Mouse (Mus musculus) pancreas, adult 10 weeks (tissue): ENCODE measurements around the gene Mapt. TPM values are rescaled to one million over a fixed set of nuclear protein-coding genes. Genes with fewer than 3 reads are reported as not detected.

Experiments used
- polyA plus RNA-seq: library from polyadenylated mRNA; stranded (reverse); fragments of 350-450 nt; fragmentation: Illumina TruSeq; extraction: RNeasy Lipid Tissue Mini Kit (QIAGEN cat#74804); gene quantifications from one replicate; pipeline ENCODE4 v1.2.3, GENCODE M21; 2015; ENCODE audit warnings: low read depth, low replicate concordance; ENCODE audit not compliant: insufficient read depth

Mapt gene
- polyA plus RNA-seq, result 2.2 TPM

GRCm38 (mm10) chr11:104231041-104231911 is at the start of gene Mapt:
TSS of gene Mapt (plus strand) at chr11:104231390.

GRCm38 (mm10) chr11:104186135-104186836 is 44.9 kb upstream of the Mapt start, which contains the start of gene Sppl2c:
TSS of gene Sppl2c (plus strand) at chr11:104186327.

Other genes starting within 250 kb of the Mapt start
- gene Crhr1, start 98.5 kb upstream of the Mapt start, polyA plus RNA-seq, result not detected
- not detected for gene Sppl2c, start 45.1 kb upstream of the Mapt start, polyA plus RNA-seq
- gene Kansl1, start 237.5 kb downstream of the Mapt start, polyA plus RNA-seq, result 9.0 TPM